Mouse (Mus musculus) MN1 (cell line): ENCODE measurements around the gene Tnfrsf13b.
"Not testable (repeated sequence)": the region's sequence is repeated elsewhere in the genome, so short reads cannot be mapped to it uniquely, and the experiment has no call there.

Experiments used
- DNase-seq: peaks from one replicate; pipeline ENCODE4 v3.0.0-alpha.2; 2016; ENCODE audit warnings: low spot score

Gene Tnfrsf13b

DNA sequence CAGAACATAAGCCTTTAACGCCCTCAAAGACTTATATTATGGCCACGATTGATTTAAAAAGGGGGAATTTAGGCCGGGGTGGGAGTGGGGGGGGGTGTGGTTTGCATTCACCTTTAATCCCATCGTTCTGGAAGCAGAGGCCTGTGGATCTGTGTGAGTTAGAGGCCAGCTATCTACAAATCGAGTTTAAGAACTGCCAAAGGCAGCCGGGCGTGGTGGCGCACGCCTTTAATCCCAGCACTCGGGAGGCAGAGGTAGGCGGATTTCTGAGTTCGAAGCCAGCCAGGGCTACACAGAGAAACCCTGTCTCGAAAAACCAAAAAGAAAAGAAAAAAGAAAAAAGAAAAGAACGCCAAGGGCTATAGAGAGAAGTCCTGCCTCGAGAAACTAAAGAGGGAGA is 46.9 kb downstream of the Tnfrsf13b start:
- DNase-seq = not testable (repeated sequence)

- peak; percentile 68 for DNase-seq
Measured at GRCm38 (mm10) chr11:61174291-61174820, 47.8 kb downstream of the Tnfrsf13b start.

DNA sequence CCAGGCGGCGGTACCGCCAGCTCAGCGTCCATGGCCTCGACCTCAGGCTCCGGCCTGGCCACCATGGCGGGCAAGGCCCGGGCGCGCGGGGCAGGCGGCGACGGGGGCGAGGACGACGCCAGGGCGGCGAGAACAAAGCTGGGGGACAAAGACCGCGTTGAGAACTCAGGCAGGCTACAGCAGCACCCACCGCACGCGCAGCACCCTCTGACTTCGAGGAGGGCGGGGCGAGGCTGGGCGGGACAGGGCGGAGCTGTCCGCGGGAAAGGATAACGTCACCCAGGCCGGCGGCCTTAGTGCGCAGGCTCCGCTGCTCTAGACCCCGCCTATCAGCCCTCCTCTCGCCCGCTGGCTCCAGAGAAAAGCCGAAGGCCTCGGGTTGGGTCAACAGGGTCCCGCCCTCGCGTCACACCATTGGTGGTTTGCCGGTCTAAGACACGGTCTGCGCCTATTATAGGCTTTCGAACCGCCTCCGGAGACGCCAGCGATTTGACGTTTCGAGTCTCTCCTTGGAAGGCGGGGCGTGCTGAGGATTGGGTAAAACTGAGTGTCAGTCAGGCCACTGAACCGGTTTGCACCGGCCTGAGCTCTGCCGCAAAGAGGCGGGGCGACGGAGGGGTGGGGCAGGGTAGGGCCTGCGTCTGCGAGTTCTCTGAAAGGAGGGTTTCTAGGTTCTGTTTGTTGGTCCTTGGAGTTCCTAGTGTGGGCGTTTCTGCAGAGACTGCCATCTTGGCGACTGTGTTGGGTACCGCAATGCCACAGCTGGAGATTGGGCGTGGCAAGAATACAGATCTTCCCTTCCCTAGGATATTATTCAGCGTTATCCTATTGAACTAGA is 48.5 kb downstream of the Tnfrsf13b start, which contains the start of gene Usp22:
TSS of gene Usp22 (minus strand) at position 235 of the 838 bp plus-strand sequence.
- DNase-seq = peak; percentile 99

DNA sequence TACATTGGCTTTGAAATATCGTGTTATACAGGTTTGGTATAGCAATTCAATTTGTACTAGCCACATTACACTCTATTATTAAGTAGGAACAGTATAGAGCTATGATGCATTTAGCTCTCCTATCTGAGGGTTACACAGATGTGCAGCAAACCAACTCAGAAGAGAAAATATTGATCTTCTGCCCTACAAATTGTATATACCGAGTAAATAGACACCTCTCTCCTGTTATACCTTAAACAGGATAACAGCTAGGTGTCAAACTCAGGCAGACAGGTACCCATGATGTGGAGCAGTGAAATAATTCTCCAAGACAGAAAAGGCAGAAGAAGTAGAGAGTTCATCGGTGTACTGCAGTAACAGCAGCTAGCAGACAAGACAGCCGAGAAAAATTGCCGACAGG is 49.2 kb downstream of the Tnfrsf13b start:
- DNase-seq = no peak

DNA sequence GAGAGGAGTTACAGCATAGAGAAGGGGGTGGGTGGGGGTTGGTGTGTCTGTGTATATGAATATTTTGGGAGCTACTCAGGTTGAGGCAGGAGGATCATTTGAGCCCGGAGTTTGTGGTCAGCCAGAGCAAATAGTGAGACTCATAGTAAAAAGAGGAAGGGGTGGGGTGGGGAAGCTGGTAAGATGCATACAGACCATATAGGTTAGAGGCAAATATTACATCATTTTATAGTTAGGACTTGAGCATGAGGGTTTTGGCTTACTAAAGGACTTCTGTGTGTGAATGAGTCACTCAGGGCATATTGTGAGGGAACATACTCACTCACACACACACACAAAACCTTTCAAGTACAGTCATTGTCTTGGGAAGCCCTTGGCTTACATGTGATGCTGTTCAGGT is 49.8 kb downstream of the Tnfrsf13b start:
- no peak for DNase-seq

GRCm38 (mm10) chr11:61180361-61180760 is 53.8 kb downstream of the Tnfrsf13b start:
- peak; percentile 28 for DNase-seq

DNA sequence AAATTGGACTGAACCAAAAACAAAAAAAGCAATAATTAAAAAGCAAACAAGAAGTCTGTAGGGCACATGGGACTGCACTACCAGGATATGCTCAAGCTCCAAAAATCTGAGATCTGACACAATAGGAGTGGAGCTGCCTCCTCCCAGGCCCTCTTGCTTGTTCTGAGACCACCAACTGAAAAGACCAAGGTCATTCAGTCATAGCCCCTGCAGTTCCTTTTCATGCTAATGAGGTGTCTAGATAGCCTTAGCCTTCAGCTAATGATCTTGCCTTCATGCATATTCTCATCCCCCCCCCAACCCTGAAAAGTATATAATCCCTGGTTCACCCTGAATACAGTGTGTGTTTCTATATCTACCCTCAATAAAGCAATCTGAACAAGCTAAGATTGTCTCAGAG is 55.1 kb downstream of the Tnfrsf13b start:
- no peak for DNase-seq

DNA sequence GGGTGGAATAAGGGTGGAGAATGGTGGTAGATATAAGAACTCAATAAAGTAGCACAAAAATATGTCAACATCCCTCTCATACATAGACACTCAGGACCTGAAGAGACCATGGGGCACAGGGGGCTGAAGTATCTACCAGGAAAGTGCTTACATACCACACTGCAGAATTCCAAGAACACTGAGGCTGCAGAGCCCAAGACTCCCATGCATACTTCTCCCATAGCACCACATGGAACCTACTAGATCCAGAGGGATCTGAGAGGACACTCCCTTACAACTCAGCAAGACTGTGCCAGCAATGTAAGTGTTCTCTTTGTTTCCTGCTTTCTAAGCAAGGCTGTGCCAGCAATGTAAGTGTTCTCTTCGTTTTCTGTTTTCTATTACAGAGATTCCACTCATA is 57.3 kb downstream of the Tnfrsf13b start:
- no peak for DNase-seq

- no peak for DNase-seq
Measured at GRCm38 (mm10) chr11:61190776-61191175, 64.2 kb downstream of the Tnfrsf13b start.

- DNase-seq = not testable (repeated sequence)
Measured at GRCm38 (mm10) chr11:61192123-61192522, 65.6 kb downstream of the Tnfrsf13b start.

DNA sequence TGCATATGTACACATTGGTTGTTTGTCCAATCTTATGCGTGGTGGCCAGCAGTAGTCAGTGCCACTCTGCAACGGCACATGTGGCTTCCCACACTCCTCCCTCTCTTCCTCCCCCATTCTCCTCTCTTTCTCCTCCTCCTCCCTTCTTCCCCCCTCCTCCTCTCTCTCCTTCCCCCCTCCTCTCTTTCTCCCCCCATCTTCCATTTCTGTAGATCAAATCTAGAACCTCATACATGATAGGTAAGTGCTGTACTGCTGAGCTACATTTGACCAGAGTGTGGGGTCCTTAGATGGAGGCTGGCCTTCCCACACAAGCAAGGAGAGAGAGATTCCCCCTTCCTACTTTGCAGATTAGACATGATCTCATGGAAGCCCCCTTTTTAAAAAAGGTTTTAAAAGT is 66.2 kb downstream of the Tnfrsf13b start:
- no peak for DNase-seq

DNA sequence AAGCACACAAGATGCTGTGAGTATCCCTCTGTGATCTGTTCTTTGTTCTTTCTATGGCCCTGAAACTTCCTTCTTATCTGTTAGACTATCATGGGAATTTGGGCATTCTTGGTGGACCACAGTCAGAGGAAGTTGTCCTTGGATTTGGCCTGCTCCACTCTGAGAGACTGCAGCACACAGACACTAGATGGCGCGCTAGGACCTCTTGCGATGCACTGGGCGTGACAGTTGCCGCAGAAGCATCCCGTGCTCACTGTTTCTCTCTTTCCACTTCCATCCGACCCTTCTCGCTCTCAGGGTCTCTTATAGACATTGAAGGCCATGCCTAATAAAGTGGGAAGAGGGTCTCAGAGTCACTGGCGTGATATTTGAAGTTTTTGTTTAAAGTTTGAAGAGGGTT is 66.8 kb downstream of the Tnfrsf13b start:
- peak; percentile 82 for DNase-seq

GRCm38 (mm10) chr11:61196616-61197353 is 70.2 kb downstream of the Tnfrsf13b start:
- DNase-seq = no peak

DNA sequence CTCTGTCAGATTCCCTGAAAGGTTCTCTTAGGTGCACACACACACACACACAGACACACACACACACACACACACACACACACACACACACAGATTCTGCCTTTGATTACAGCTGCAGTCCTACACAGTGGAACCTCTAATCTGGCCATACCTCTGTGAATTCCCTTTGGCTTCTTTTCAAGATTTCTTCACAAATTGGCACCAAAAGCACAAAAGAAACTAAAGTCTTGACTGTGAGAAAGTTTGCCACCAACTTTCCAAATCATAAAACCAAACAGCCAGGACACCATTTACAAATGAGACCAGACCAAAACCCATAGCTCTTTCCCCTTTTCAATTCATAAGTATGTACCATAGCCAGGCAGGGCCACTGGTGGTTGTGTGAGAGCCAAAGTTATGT is 71.4 kb downstream of the Tnfrsf13b start:
- no peak for DNase-seq
